Comparison of ENCODE assay signal across 21 mouse cellular contexts in the genomic region with DNA sequence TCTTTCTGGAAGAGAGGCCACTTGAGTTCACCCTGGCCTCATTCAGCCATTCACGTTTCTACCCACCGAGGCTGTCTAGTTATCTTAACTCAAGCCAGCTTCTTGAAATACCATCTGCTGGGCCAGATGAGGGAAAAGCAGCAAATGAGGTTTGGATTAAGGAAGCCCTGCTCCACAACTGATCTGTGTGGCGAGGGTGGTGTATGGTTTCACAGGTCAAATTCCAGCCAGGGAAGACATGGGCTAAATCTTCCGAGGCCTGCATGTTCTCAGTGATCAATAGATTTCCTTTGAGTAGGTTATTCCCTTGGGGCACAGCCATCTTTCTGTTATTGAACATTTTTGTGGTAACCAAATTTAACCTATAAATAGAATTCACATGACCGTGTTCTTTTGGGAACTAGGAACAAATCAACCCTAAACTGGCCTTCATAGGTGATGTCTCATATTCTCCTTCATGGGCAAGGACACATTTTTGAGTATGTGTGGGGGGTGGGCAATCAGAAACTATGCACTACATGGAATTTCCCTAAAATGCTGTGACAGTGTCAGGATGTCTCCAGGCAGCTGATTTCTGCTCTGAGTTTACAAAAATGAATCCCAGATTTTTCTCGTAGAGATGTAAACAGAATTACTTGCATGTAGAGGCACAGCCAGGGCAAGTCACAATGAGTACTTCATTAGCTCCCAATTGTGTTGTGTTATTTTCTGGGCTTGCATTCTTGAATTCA.
DNase-seq lines count a peak whose midpoint lies in the region; ATAC-seq and TF ChIP-seq lines count a peak whose summit lies in the region.
"Had no signal": no experiment of that assay in that cellular context is flagged by ENCODE, and none has a peak within 500 bp of the region (broad histone marks: within the 10 kb centered on the region; RNA-seq: fewer than 3 reads in every experiment).

No protein-coding gene starts in this region.

- peak; percentile 37 for DNase-seq in forebrain, embryonic 10.5 days (ENCODE audit: extremely low spot score, low spot score)
- DNase-seq in testis, postnatal 10 days (ENCODE audit: low spot score), result no peak
- peak; percentile 59 for DNase-seq in forelimb bud, embryonic 11.5 days (ENCODE audit: low read depth, low spot score)
- DNase-seq in urinary bladder, postnatal 36 days (ENCODE audit: low spot score in 2 of 2), result no peak
- DNase-seq in cerebellum, adult 8-10 months, result no peak
- no peak for DNase-seq in left cerebral cortex, adult 11 months (ENCODE audit: low spot score)
- DNase-seq: cerebellum, adult 11 months; gastrocnemius, postnatal 36 days; heart, postnatal 14 days; kidney, adult 18-20 months; kidney, postnatal 14 days; layer of hippocampus, adult 9-11 months; thymus, postnatal 25 days had no signal

- TF ChIP-seq POLR2A in testis, adult 2 months (IDR thresholded peaks at IDR 0.05; ENCODE audit: control insufficient read depth, low read depth, low read length), result no peak

- peaks cover 13% of the 10 kb centered on the region for H3K4me1 ChIP-seq in forebrain, embryonic 10.5 days
- H3K4me1 ChIP-seq in forebrain, embryonic 16.5 days (replicated peaks; ENCODE audit: control insufficient read depth, insufficient read depth, low read length), result no peaks in the 10 kb centered on the region
- H3K4me1 ChIP-seq in testis, adult 2 months (ENCODE audit: control insufficient read depth, insufficient read depth, low read length), result no peaks in the 10 kb centered on the region
- H3K4me1 ChIP-seq: liver, embryonic 12.5 days had no signal

- H3K9ac ChIP-seq in forebrain, embryonic 16.5 days (replicated peaks; ENCODE audit: low read depth, low read length), result no peak overlapping the region
- H3K9ac ChIP-seq: liver, embryonic 12.5 days had no signal

- peak overlapping the region; percentile 30; the same call in 1 of the 2 replicates for H3K27ac ChIP-seq in forebrain, embryonic 10.5 days
- no peak overlapping the region for H3K27ac ChIP-seq in forebrain, embryonic 16.5 days (ENCODE audit: low read length)
- H3K27ac ChIP-seq in testis, adult 2 months (ENCODE audit: control insufficient read depth, insufficient read depth, low read depth, low read length), result peak overlapping the region; percentile 39; the same call in 1 of the 2 replicates
- H3K27ac ChIP-seq: heart, embryonic 10.5 days; hindbrain, postnatal 0 days; liver, embryonic 12.5 days had no signal

- H3K9me3 ChIP-seq in forebrain, embryonic 10.5 days, result peaks cover 5% of the 10 kb centered on the region; the same call in 1 of the 2 replicates
- no peaks in the 10 kb centered on the region for H3K9me3 ChIP-seq in forebrain, embryonic 16.5 days (ENCODE audit: control insufficient read depth, low read length)
- H3K9me3 ChIP-seq: heart, embryonic 10.5 days; liver, embryonic 12.5 days had no signal

- no peaks in the 10 kb centered on the region for H3K27me3 ChIP-seq in forebrain, embryonic 10.5 days (ENCODE audit: poor library complexity, severe bottlenecking)
- H3K27me3 ChIP-seq in forebrain, embryonic 16.5 days (replicated peaks; ENCODE audit: control insufficient read depth, insufficient read depth, low read length), result no peaks in the 10 kb centered on the region
- no peaks in the 10 kb centered on the region for H3K27me3 ChIP-seq in testis, adult 2 months (ENCODE audit: control insufficient read depth, insufficient read depth, low read length)
- H3K27me3 ChIP-seq: liver, embryonic 12.5 days had no signal

- 60% methylated on average over 6 of the region's 6 CpGs for WGBS in forebrain, embryonic 10.5 days
- 86% methylated on average over 6 of the region's 6 CpGs for WGBS in forebrain, embryonic 16.5 days

- H3K36me3 ChIP-seq in forebrain, embryonic 10.5 days (replicated peaks), result no peaks in the 10 kb centered on the region
- H3K36me3 ChIP-seq in forebrain, embryonic 16.5 days (ENCODE audit: control insufficient read depth, insufficient read depth), result no peaks in the 10 kb centered on the region
- no peaks in the 10 kb centered on the region for H3K36me3 ChIP-seq in testis, adult 2 months (ENCODE audit: control insufficient read depth, insufficient read depth, low read length)
- H3K36me3 ChIP-seq: G1E; heart, embryonic 10.5 days; liver, embryonic 12.5 days had no signal

- ATAC-seq in forebrain, embryonic 16.5 days, result no peak
- ATAC-seq: CD4-positive, CD25-positive, alpha-beta regulatory T cell, adult 4 months; hindbrain, postnatal 0 days; liver, embryonic 12.5 days; midbrain, embryonic 16.5 days had no signal

- TF ChIP-seq CTCF in testis, adult 2 months (IDR thresholded peaks at IDR 0.05; ENCODE audit: control insufficient read depth, insufficient read depth, insufficient replicate concordance, low read depth, low read length), result no peak

- no peak overlapping the region for H3K4me2 ChIP-seq in forebrain, embryonic 16.5 days (ENCODE audit: low read length)
- H3K4me2 ChIP-seq: liver, embryonic 12.5 days had no signal

- H3K4me3 ChIP-seq in forebrain, embryonic 10.5 days, result no peak overlapping the region
- no peak overlapping the region for H3K4me3 ChIP-seq in forebrain, embryonic 16.5 days (replicated peaks; ENCODE audit: low read length)
- H3K4me3 ChIP-seq in testis, adult 2 months (ENCODE audit: control insufficient read depth, low read depth, low read length), result no peak overlapping the region
- H3K4me3 ChIP-seq: heart, embryonic 10.5 days; liver, embryonic 12.5 days had no signal

Comparison
In these comparisons a context has a peak if more than half of its experiments do, and no peak if none do; other contexts are left out.
1. DNase-seq: peak in forebrain, embryonic 10.5 days (single experiment) and forelimb bud, embryonic 11.5 days (single experiment); none in testis, postnatal 10 days (single experiment), urinary bladder, postnatal 36 days (0 of 2), cerebellum, adult 8-10 months (single experiment) and left cerebral cortex, adult 11 months (single experiment).